Mouse (Mus musculus) G1E (cell line): Measurements from ENCODE around the gene Pla2g3. TPM values are rescaled to one million over a fixed set of nuclear protein-coding genes. Genes with fewer than 3 reads are reported as not detected.

Source experiments
- ATAC-seq: 2 replicates; pipeline ENCODE4 v1.8.0; 2016; ENCODE audit warnings: mild to moderate bottlenecking; ENCODE audit not compliant: insufficient number of reproducible peaks, poor library complexity, low FRiP score, severe bottlenecking; ENCODE audit errors: extremely low read depth
- DNase-seq: peaks from one replicate; pipeline ENCODE4 v3.0.0; 2012; ENCODE audit warnings: low spot score
- H3K27me3 ChIP-seq: 2 replicates; pipeline ENCODE4 v1.6.1; 2012; ENCODE audit warnings: mild to moderate bottlenecking, low read length, inconsistent platforms; ENCODE audit not compliant: insufficient read depth
- H3K36me3 ChIP-seq: replicated peaks from 2 replicates; pipeline ENCODE3; 2012; ENCODE audit warnings: mild to moderate bottlenecking, inconsistent platforms
- H3K4me1 ChIP-seq: 2 replicates; pipeline ENCODE4 v1.6.1; 2012; ENCODE audit warnings: low read depth, low read length, inconsistent platforms, mixed read lengths; ENCODE audit not compliant: insufficient read depth
- H3K4me3 ChIP-seq: 2 replicates; pipeline ENCODE4 v1.5.1; 2012; ENCODE audit warnings: low read depth, mild to moderate bottlenecking, inconsistent platforms, low read length, moderate library complexity, mixed read lengths
- H3K9me3 ChIP-seq: replicated peaks from 2 replicates; pipeline ENCODE4 v1.6.1; 2012; ENCODE audit warnings: inconsistent platforms
- CTCF ChIP-seq: IDR thresholded peaks from 2 replicates; pipeline ENCODE4 v1.5.1; 2012; ENCODE audit warnings: low read depth, low read length, inconsistent platforms, mixed read lengths
- GATA1 ChIP-seq: IDR thresholded peaks from 2 replicates; pipeline ENCODE4 v1.6.1; 2012; ENCODE audit warnings: borderline replicate concordance, low read length, inconsistent platforms, mixed read lengths
- GATA2 ChIP-seq: IDR thresholded peaks from 2 replicates; pipeline ENCODE4 v1.6.1; 2012; ENCODE audit warnings: low read depth, low read length, inconsistent platforms, borderline replicate concordance
- POLR2AphosphoS5 ChIP-seq: IDR thresholded peaks from 2 replicates; pipeline ENCODE4 v1.6.1; 2012; ENCODE audit warnings: low read depth, low read length, inconsistent platforms; ENCODE audit not compliant: insufficient replicate concordance
- TAL1 ChIP-seq: conservative IDR thresholded peaks from 2 replicates; pipeline ENCODE4 v1.6.1; 2012; ENCODE audit warnings: low read depth, low read length, inconsistent platforms, mixed read lengths
- polyA plus RNA-seq: library from polyadenylated mRNA; stranded (reverse); fragments of >175 nt; gene quantifications from 2 replicates; pipeline ENCODE4 v1.2.3, GENCODE M21; 2012
- total RNA-seq, 2 experiments: library from RNA; stranded (forward) in 1 of 2; stranded (reverse) in 1 of 2; fragments of 200-1000 nt in 1 of 2; fragments of >200 nt in 1 of 2; fragmentation: Nextera tagmentation in 1 of 2; gene quantifications; 2 replicates each; pipeline ENCODE4 v1.2.3; 2014 to 2017

The Pla2g3 gene
- total and polyA plus RNA-seq, 3 experiments = 0.11 TPM; not detected in 2

DNA sequence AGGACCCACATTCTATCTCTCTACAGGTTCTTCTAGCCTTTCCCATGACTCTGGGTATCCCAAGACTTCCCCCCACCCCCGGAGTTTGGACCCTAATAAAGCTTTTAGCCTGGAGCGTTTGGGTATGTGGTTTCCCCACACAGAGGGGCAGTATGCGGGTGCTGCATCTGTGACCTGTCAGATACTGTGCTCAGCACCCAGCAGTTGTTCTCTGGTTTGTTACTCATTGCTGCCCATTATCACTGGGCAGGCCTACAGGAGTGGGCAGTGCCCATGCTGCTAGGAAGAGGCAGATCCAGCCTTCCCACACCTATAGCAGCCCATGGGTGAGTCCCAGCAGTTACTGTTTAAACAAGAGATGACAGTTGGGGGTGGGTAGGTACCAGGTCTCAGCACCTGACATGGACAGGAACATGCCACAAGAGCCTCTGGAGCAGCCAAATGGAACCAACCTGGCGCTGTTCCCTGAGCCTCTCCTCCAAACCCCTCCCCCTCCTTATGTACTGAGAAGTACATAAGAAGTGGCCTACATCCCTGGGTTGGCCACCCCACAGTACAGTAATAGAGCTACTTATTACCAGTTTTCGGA is 48.8 kb downstream of the Pla2g3 start:
- ATAC-seq (no peak), DNase-seq (no peak)
- H3K4me1 ChIP-seq = 0 out of 2 replicates have a peak, but pooled peaks cover 2% of the 10 kb centered on the region
- H3K27me3 ChIP-seq = peaks cover 10% of the 10 kb centered on the region; the same call in 1 of the 2 replicates
- TF ChIP-seq POLR2AphosphoS5 (no peak), GATA2 (no peak), TAL1 (no peak), GATA1 (no peak), CTCF (no peak)
- no peaks in the 10 kb centered on the region for H3K9me3 ChIP-seq
- no peak overlapping the region for H3K4me3 ChIP-seq
- H3K36me3 ChIP-seq = no peaks in the 10 kb centered on the region

DNA sequence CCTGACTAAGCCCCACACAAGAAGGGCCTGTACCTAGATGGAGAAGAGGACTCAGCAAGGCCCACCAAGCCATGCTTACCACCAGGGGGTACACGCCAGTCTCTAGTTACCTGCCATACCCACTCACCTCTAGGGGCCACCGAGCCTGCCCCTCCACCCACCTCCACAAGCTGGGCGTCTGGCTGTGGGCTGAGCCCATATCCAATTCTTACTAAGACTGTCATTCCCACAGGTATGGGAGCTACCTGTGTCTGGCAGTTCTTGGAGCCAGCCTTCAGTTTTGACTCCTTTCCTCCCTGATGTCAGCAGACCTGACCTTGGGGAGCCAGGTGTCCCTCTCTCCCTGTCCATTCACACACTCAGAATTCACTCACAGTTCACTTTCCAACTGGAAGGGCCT is 49.6 kb downstream of the Pla2g3 start:
- H3K4me1 ChIP-seq = 0 out of 2 replicates have a peak, but pooled peaks cover 2% of the 10 kb centered on the region
- DNase-seq = no peak
- no peak for TF ChIP-seq GATA1
- TF ChIP-seq TAL1 = no peak
- no peak for TF ChIP-seq POLR2AphosphoS5
- TF ChIP-seq CTCF = no peak
- no peak for TF ChIP-seq GATA2
- no peaks in the 10 kb centered on the region for H3K36me3 ChIP-seq
- no peak overlapping the region for H3K4me3 ChIP-seq
- no peaks in the 10 kb centered on the region for H3K9me3 ChIP-seq
- H3K27me3 ChIP-seq = peaks cover 10% of the 10 kb centered on the region; the same call in 1 of the 2 replicates
- ATAC-seq = no peak

GRCm38 (mm10) chr11:3538341-3538740 is 50.3 kb downstream of the Pla2g3 start:
- no peak for TF ChIP-seq POLR2AphosphoS5
- TF ChIP-seq CTCF = no peak
- no peaks in the 10 kb centered on the region for H3K36me3 ChIP-seq
- 0 out of 2 replicates have a peak, but pooled peaks cover 2% of the 10 kb centered on the region for H3K4me1 ChIP-seq
- H3K27me3 ChIP-seq = peaks cover 10% of the 10 kb centered on the region; the same call in 1 of the 2 replicates
- no peak overlapping the region for H3K4me3 ChIP-seq
- H3K9me3 ChIP-seq = no peaks in the 10 kb centered on the region
- ATAC-seq = no peak
- no peak for DNase-seq

- TF ChIP-seq GATA1 = no peak
- no peak for TF ChIP-seq CTCF
- no peak for TF ChIP-seq TAL1
- TF ChIP-seq GATA2 = no peak
- TF ChIP-seq POLR2AphosphoS5 = no peak
- no peak for ATAC-seq
- 0 out of 2 replicates have a peak, but pooled peaks cover 2% of the 10 kb centered on the region for H3K4me1 ChIP-seq
These were observed 51.2 kb downstream of the Pla2g3 start for GRCm38 (mm10) chr11:3539111-3539825.

DNA sequence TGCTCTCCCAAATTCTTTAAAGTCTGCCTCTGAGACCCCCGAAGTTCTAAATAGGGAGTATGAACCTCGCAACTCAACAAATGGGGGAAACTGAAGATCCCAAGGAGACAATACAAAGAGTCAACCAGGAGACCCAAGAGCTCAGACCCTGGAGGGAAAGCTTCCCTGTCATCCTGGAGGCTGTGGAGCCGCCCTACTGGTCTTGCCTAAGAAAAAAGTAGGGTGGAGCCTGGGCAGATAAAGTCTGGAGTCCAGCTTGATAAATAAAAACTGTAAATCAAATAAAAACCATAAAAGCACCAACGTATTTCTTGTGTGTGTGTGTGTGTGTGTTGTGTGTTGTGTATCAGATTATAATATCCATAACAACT is 51.7 kb downstream of the Pla2g3 start:
- Histone ChIP-seq H3K27me3 (peaks cover 10% of the 10 kb centered on the region; the same call in 1 of the 2 replicates), H3K9me3 (peaks cover 3% of the 10 kb centered on the region; the same call in 1 of the 2 replicates), H3K36me3 (no peaks in the 10 kb centered on the region), H3K4me1 (0 out of 2 replicates have a peak, but pooled peaks cover 2% of the 10 kb centered on the region), H3K4me3 (no peak overlapping the region)
- TF ChIP-seq GATA1 = no peak
- no peak for TF ChIP-seq TAL1
- no peak for TF ChIP-seq POLR2AphosphoS5
- TF ChIP-seq GATA2 = no peak
- no peak for TF ChIP-seq CTCF
- ATAC-seq (no peak), DNase-seq (no peak)

More at GRCm38 (mm10) chr11:3539111-3539825, 51.2 kb downstream of the Pla2g3 start:
- Histone ChIP-seq H3K4me3 (no peak overlapping the region), H3K9me3 (no peaks in the 10 kb centered on the region), H3K27me3 (peaks cover 10% of the 10 kb centered on the region; the same call in 1 of the 2 replicates), H3K36me3 (no peaks in the 10 kb centered on the region)
- no peak for DNase-seq

GRCm38 (mm10) chr11:3540451-3541085 is 52.5 kb downstream of the Pla2g3 start, which contains the start of gene Smtn:
TSS of gene Smtn (minus strand) at chr11:3540612.
- no peaks in the 10 kb centered on the region for H3K36me3 ChIP-seq
- peaks cover 3% of the 10 kb centered on the region; the same call in 1 of the 2 replicates for H3K9me3 ChIP-seq
- TF ChIP-seq TAL1 (no peak), CTCF (no peak)
- H3K4me3 ChIP-seq = no peak within 1 kb of the TSS
- H3K4me1 ChIP-seq = no peaks in the 10 kb centered on the region
- DNase-seq = no peak
- ATAC-seq = no peak
- peaks cover 8% of the 10 kb centered on the region; the same call in 1 of the 2 replicates for H3K27me3 ChIP-seq
